Mouse (Mus musculus): Measurements from ENCODE around the gene Foxo6. TPM values are rescaled to one million over a fixed set of nuclear protein-coding genes. Genes with fewer than 3 reads are reported as not detected.

Foxo6 gene
- polyA plus RNA-seq (2014; fragmentation: Illumina TruSeq; extraction: RNeasy Lipid Tissue Mini Kit (QIAGEN cat#74804); ENCODE audit: low read depth, low replicate concordance) = 0.69 TPM

DNA sequence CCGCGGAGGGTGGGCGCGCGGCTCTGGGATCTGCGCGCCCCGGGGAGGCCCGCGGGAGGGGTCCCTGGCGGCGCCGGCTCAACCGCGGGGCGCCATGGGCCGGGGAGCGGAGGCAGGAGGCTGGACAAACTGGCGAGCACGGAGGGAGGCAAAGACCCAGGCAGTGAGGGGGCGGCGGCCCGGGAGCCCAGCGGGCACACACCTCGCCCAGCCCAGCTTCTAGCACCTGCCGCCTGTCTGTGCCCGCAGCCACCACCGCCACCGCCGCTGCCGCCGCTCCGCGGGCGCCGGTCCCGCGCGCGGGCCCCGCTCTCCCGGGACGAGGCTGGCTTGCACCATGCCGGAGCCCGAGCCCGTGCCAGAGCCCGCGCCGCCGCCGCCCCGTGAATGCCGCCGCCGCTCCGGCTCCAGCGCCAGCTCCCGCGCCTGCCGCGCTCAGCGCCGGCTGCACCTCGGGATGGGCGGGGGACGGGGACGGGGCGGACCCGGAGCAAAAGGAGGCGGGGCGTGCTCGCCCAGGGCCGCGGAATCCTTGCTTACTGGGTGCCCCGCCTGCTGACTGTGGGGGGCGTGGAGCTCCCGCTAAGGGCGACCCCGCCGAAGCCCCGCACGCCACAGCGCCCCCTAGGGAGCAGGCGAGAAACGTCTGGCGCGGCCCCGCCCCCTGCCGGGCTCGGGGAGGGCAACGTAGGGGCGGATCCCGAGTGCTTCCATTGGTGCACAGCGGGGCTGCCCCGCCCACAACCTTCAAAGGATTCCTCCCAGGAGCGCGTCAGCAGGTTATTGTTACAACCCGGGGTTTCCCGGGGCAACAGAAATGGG lies at the start of gene Foxo6:
Foxo6 (minus strand) TSS at position 60 of the 822 bp plus-strand sequence.

Other genes starting within 250 kb of the Foxo6 start
- not detected for gene AL607142.1, start 222.4 kb downstream of the Foxo6 start, polyA plus RNA-seq (2014; fragmentation: Illumina TruSeq; extraction: RNeasy Lipid Tissue Mini Kit (QIAGEN cat#74804); ENCODE audit: low read depth, low replicate concordance)
- gene Edn2, start 126.1 kb downstream of the Foxo6 start, polyA plus RNA-seq (2014; fragmentation: Illumina TruSeq; extraction: RNeasy Lipid Tissue Mini Kit (QIAGEN cat#74804); ENCODE audit: low read depth, low replicate concordance) = not detected
- 44.2 TPM for gene Scmh1, start 117.9 kb upstream of the Foxo6 start, polyA plus RNA-seq (2014; fragmentation: Illumina TruSeq; extraction: RNeasy Lipid Tissue Mini Kit (QIAGEN cat#74804); ENCODE audit: low read depth, low replicate concordance)
- gene Slfnl1, start 244.9 kb upstream of the Foxo6 start, polyA plus RNA-seq (2014; fragmentation: Illumina TruSeq; extraction: RNeasy Lipid Tissue Mini Kit (QIAGEN cat#74804); ENCODE audit: low read depth, low replicate concordance) = 8.8 TPM